Mouse (Mus musculus) liver, adult 10 weeks (tissue): ENCODE measurements around the gene Traf6. TPM values are rescaled to one million over a fixed set of nuclear protein-coding genes. Genes with fewer than 3 reads are reported as not detected.

ENCODE experiments used
- polyA plus RNA-seq: library from polyadenylated mRNA; stranded (reverse); fragments of 350-450 nt; fragmentation: Illumina TruSeq; extraction: RNeasy Lipid Tissue Mini Kit (QIAGEN cat#74804); gene quantifications from one replicate; pipeline ENCODE4 v1.2.3, GENCODE M21; 2014; ENCODE audit warnings: low read depth, low replicate concordance

Gene Traf6
- 11.7 TPM for polyA plus RNA-seq

DNA sequence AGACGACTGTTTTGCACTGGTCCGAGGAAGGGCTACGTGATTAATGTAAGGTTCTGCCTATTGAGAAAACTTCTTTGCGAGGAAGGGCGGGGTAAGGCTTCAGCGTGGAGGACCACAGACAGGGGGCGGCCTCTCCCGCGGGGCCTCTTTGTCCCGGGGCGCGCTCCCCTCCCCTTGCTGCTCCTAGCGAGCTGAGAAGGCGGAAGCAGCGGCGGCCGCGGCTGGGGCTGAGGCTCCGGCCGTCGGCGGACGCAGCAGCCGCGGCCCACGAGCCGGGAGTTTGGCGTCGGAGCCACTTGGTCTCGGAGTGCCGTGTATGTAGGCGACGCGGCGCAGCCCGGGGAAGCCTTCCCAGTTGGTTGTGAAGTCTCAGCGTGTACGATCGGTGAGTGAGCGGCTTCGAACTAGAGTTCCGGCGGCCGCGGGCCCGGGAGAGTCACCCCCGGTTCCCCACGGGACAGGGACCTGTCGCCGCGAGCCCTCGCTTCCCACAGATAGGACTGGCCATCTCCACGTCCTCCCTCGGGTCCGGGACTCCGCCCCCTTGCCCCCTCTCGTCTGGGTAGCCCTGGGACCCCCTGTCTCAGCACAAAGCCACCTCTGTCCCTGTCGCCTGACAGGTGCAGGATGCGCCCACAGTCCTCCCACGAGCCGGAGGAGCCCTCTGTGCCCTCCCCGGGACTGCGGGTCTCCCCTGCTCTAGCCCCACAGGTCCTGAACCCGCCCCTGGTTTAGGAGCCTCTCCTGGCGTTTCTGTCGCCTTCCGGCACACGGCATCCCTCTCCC is at the start of gene Traf6:
Gene Traf6 (plus strand): TSS at position 194 of the 786 bp plus-strand sequence.

DNA sequence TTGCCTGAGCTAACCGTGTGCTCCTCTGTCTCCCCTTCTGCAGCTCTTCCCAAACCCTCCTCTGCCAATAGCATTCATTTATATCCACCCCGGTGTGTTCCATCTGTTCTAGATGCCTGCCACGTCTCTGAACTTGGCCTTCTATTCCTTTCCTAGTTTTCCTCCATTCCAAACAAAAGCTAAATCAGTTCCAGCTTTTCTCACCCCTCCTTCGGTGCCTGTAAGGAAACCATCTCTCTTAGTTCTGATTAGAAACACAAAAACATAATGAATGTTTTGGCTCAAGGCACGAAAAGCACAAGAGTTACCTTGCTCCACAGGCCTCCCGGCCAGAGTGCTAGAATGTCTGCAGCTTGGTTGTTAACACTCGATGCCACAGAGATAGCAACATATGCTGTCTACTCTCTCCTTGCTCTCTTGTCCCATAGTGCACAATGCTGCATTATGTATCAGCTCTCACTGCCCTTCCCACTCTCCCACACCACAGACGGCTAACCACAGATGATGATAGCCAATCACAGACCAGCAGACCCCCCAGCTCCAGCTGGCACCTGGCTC is 29.0 kb upstream of the Traf6 start, which contains the start of the genes Rag1 and B230118H07Rik:
Gene Rag1 (minus strand): TSS at position 388 of the 558 bp plus-strand sequence.
Gene B230118H07Rik (minus strand): TSS at position 419 of the 558 bp plus-strand sequence.

Other genes starting within 250 kb of the Traf6 start
- gene Rag2, start 53.7 kb upstream of the Traf6 start, polyA plus RNA-seq, result not detected
- not detected for gene Rag1, start 28.9 kb upstream of the Traf6 start, polyA plus RNA-seq
- 79.7 TPM for gene B230118H07Rik, start 28.9 kb upstream of the Traf6 start, polyA plus RNA-seq
- 0.77 TPM for gene Prr5l, start 204.6 kb downstream of the Traf6 start, polyA plus RNA-seq
- 2.3 TPM for gene Commd9, start 207.8 kb downstream of the Traf6 start, polyA plus RNA-seq